Mouse (Mus musculus): ENCODE results near the gene Crtc1. TPM values are rescaled to one million over a fixed set of nuclear protein-coding genes. Genes with fewer than 3 reads are reported as not detected.

The Crtc1 gene
- polyA plus RNA-seq (2012; rRNA removed) (3.9 and 4.5 TPM in 2 replicates), polyA plus RNA-seq (2014; fragmentation: Nextera tagmentation; extraction: Ambion mirVana) (2.9 and 3.9 TPM in 2 replicates)

- DNase-seq (ENCODE audit: low read depth in 3 of 3, low spot score in 3 of 3): peak; percentile 88 to 92 (median 91)
- Histone ChIP-seq H3K27me3 (ENCODE audit: control insufficient read depth, insufficient read depth, low read length) (no peaks in the 10 kb centered on the region), H3K36me3 (replicated peaks; ENCODE audit: control insufficient read depth, insufficient read depth, low read depth) (no peaks in the 10 kb centered on the region), H3K4me2 (ENCODE audit: low read depth) (peak within 1 kb of the TSS; percentile 89), H3K4me3 (ENCODE audit: insufficient read depth in 1 of 2, low read depth in 2 of 2, low read length in 2 of 2) (peak within 1 kb of the TSS; percentile 64 to 78), H3K9ac (replicated peaks) (peak within 1 kb of the TSS; percentile 62), H3K9me3 (ENCODE audit: control insufficient read depth, low read length) (no peaks in the 10 kb centered on the region), H3K4me1 (replicated peaks; ENCODE audit: control insufficient read depth in 2 of 2, insufficient read depth in 2 of 2, low read length in 1 of 2) (peaks cover 21 to 30% of the 10 kb centered on the region in 2 experiments), H3K27ac (peak within 1 kb of the TSS; percentile 32)
- TF ChIP-seq CTCF (IDR thresholded peaks at IDR 0.05; ENCODE audit: low read depth) (no peak), EP300 (IDR thresholded peaks at IDR 0.05; ENCODE audit: low read depth) (no peak)
- ATAC-seq (ENCODE audit: insufficient read depth): peak; percentile 96
- WGBS (ENCODE audit: insufficient replicate concordance): 1% methylated on average over 69 of the region's 70 CpGs
Observed at GRCm38 (mm10) chr8:70439055-70439847, at the start of gene Crtc1. Crtc1 (minus strand) TSS chr8:70439579.

- no peaks in the 10 kb centered on the region for H3K9me3 ChIP-seq (ENCODE audit: control insufficient read depth, low read length)
- H3K36me3 ChIP-seq (replicated peaks; ENCODE audit: control insufficient read depth, insufficient read depth, low read depth): no peaks in the 10 kb centered on the region
- no peak overlapping the region for H3K27ac ChIP-seq
- TF ChIP-seq CTCF (IDR thresholded peaks at IDR 0.05; ENCODE audit: low read depth) (no peak), EP300 (IDR thresholded peaks at IDR 0.05; ENCODE audit: low read depth) (no peak)
- ATAC-seq (ENCODE audit: insufficient read depth) (no peak), DNase-seq (ENCODE audit: low read depth in 3 of 3, low spot score in 3 of 3) (no peak)
- H3K4me3 ChIP-seq (ENCODE audit: insufficient read depth in 1 of 2, low read depth in 2 of 2, low read length in 2 of 2): peak overlapping the region in 1 of 2 experiments; percentile 33; a peak in 2 of 4 replicates
- WGBS (ENCODE audit: insufficient replicate concordance): 3% methylated on average over 14 of the region's 14 CpGs
- peaks cover 97% of the 10 kb centered on the region for H3K27me3 ChIP-seq (ENCODE audit: control insufficient read depth, insufficient read depth, low read length)
- H3K9ac ChIP-seq (replicated peaks): no peak overlapping the region
- H3K4me1 ChIP-seq (replicated peaks; ENCODE audit: control insufficient read depth in 2 of 2, insufficient read depth in 2 of 2, low read length in 1 of 2): 0 out of 4 replicates have a peak, but pooled peaks cover 0 to 2% of the 10 kb centered on the region in 2 experiments
- peak overlapping the region; percentile 44 for H3K4me2 ChIP-seq (ENCODE audit: low read depth)
Observed at GRCm38 (mm10) chr8:70488931-70489470, 49.6 kb upstream of the Crtc1 start.

GRCm38 (mm10) chr8:70487993-70488796 lies 48.8 kb upstream of the Crtc1 start:
- 0 out of 4 replicates have a peak, but pooled peaks cover 0 to 2% of the 10 kb centered on the region in 2 experiments for H3K4me1 ChIP-seq (replicated peaks; ENCODE audit: control insufficient read depth in 2 of 2, insufficient read depth in 2 of 2, low read length in 1 of 2)
- ATAC-seq (ENCODE audit: insufficient read depth) (0 out of 2 replicates have a peak, but pooled peaks have one; percentile 26), DNase-seq (ENCODE audit: low read depth in 3 of 3, low spot score in 3 of 3) (no peak)
- H3K36me3 ChIP-seq (replicated peaks; ENCODE audit: control insufficient read depth, insufficient read depth, low read depth): no peaks in the 10 kb centered on the region
- H3K27me3 ChIP-seq (ENCODE audit: control insufficient read depth, insufficient read depth, low read length): peaks cover 94% of the 10 kb centered on the region
- peak overlapping the region in 1 of 2 experiments; percentile 31; a peak in 2 of 4 replicates for H3K4me3 ChIP-seq (ENCODE audit: insufficient read depth in 1 of 2, low read depth in 2 of 2, low read length in 2 of 2)
- WGBS (ENCODE audit: insufficient replicate concordance): 1% methylated on average over 55 of the region's 55 CpGs
- peak overlapping the region; percentile 43 for H3K4me2 ChIP-seq (ENCODE audit: low read depth)
- no peaks in the 10 kb centered on the region for H3K9me3 ChIP-seq (ENCODE audit: control insufficient read depth, low read length)
- H3K27ac ChIP-seq: no peak overlapping the region
- no peak overlapping the region for H3K9ac ChIP-seq (replicated peaks)
- TF ChIP-seq EP300 (IDR thresholded peaks at IDR 0.05; ENCODE audit: low read depth) (no peak), CTCF (IDR thresholded peaks at IDR 0.05; ENCODE audit: low read depth) (no peak)

DNA sequence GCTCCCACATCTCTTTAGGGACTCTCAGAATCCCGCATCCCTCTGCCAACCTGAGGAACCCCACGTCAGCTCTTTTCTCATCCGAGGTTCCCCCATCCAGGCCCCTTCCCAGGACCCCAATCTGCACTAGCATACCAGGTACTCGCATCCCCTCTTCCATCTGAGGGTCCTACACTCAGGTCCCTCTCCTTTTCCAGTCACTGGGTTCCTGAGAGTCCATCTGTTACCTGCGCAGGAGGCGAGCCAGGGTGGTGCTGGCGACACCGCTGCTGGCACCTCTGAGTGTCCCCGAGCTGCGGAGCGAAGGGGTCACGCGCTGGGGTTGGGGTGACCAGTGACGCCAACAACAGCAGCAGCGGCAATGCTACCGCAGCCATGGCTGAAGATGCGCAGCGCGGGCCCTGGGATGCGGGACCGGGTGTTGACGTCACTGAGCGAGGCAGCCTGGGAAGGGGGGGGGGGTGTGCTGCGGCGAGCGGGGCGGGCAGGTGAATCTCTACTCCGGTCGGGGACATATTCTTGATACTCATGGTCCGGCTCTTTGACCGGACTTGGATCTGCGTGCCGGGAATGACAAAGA lies 47.7 kb upstream of the Crtc1 start, which contains the start of gene Tmem59l:
Tmem59l (minus strand) TSS at position 418 of the 580 bp plus-strand sequence.
- no peak within 1 kb of the TSS for H3K27ac ChIP-seq
- H3K27me3 ChIP-seq (ENCODE audit: control insufficient read depth, insufficient read depth, low read length): peaks cover 87% of the 10 kb centered on the region
- 0 out of 4 replicates have a peak, but pooled peaks cover 0 to 2% of the 10 kb centered on the region in 2 experiments for H3K4me1 ChIP-seq (replicated peaks; ENCODE audit: control insufficient read depth in 2 of 2, insufficient read depth in 2 of 2, low read length in 1 of 2)
- peak within 1 kb of the TSS in 1 of 2 experiments; percentile 31; a peak in 1 of 4 replicates for H3K4me3 ChIP-seq (ENCODE audit: insufficient read depth in 1 of 2, low read depth in 2 of 2, low read length in 2 of 2)
- ATAC-seq (ENCODE audit: insufficient read depth) (no peak), DNase-seq (ENCODE audit: low read depth in 3 of 3, low spot score in 3 of 3) (no peak)
- no peak for TF ChIP-seq EP300 (IDR thresholded peaks at IDR 0.05; ENCODE audit: low read depth)
- TF ChIP-seq CTCF (IDR thresholded peaks at IDR 0.05; ENCODE audit: low read depth): no peak
- H3K4me2 ChIP-seq (ENCODE audit: low read depth): peak within 1 kb of the TSS; percentile 43
- 15% methylated on average over 33 of the region's 33 CpGs for WGBS (ENCODE audit: insufficient replicate concordance)
- no peaks in the 10 kb centered on the region for H3K36me3 ChIP-seq (replicated peaks; ENCODE audit: control insufficient read depth, insufficient read depth, low read depth)
- H3K9me3 ChIP-seq (ENCODE audit: control insufficient read depth, low read length): no peaks in the 10 kb centered on the region
- no peak within 1 kb of the TSS for H3K9ac ChIP-seq (replicated peaks)

Measured in liver, embryonic 14.5 days (tissue).